Comparison of ENCODE assay signal across 8 mouse cellular contexts in the genomic region with DNA sequence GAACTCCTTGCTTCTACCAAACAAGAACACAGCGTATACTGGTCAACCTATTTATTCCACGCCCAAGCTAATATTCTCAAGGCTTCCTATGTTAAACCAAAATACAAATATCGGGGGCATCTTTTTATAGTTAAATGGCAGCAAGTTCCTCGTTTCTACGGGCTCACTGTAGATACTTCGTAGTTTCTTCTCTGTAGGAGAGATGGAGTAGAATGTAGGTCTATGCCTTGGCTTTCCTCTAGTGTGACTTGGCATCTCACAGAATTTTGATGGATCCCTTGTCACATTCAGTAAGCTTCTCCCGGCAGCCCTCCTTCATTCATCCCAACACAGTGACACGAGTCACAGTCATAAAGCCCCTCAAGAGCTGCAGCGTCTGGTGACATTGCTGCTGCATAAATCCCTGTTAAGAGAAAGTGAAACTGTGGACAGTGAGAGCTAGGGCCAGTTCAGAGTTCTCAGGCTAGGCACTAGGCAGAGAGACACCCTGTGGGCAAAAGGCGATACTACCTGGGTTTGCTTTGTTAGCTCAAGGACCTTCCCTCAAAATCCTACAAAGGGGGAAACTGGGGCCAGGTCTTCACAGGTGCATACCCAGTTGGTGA.
DNase-seq lines count a peak whose midpoint lies in the region; ATAC-seq and TF ChIP-seq lines count a peak whose summit lies in the region.

No protein-coding gene starts in this region.

- no peak for TF ChIP-seq EP300 in stomach, postnatal 0 days (optimal IDR thresholded peaks at IDR 0.05)

- WGBS in thymus, adult 2 months = 30% methylated on average over 10 of the region's 10 CpGs
- 81% methylated on average over 10 of the region's 10 CpGs for WGBS in embryonic facial prominence, embryonic 10.5 days
- 66% methylated on average over 10 of the region's 10 CpGs for WGBS in lung, embryonic 15.5 days
- 67% methylated on average over 10 of the region's 10 CpGs for WGBS in stomach, postnatal 0 days

- no peak overlapping the region for H3K4me2 ChIP-seq in lung, embryonic 15.5 days
- H3K4me2 ChIP-seq in stomach, postnatal 0 days (replicated peaks; ENCODE audit: low read depth) = peak overlapping the region; percentile 23; the same call in 1 of the 2 replicates

- DNase-seq in gastrocnemius, adult 18-20 months (ENCODE audit: low spot score) = peak; percentile 55
- DNase-seq in gastrocnemius, postnatal 25 days = no peak
- peak; percentile 12 for DNase-seq in thymus, adult 2 months
- DNase-seq in thymus, postnatal 10 days (ENCODE audit: low spot score in 2 of 2) = no peak
- DNase-seq in embryonic facial prominence, embryonic 10.5 days (ENCODE audit: low spot score) = peak; percentile 30
- DNase-seq in stomach, postnatal 0 days (ENCODE audit: low spot score) = peak; percentile 24
- DNase-seq in c-Kit-positive CD71-positive TER-119-positive erythroid progenitor cells, embryonic 14.5 days (ENCODE audit: low spot score) = no peak

- no peak overlapping the region for H3K9ac ChIP-seq in lung, embryonic 15.5 days
- H3K9ac ChIP-seq in stomach, postnatal 0 days (ENCODE audit: low read length) = no peak overlapping the region

- no peaks in the 10 kb centered on the region for H3K9me3 ChIP-seq in embryonic facial prominence, embryonic 10.5 days
- H3K9me3 ChIP-seq in lung, embryonic 15.5 days = no peaks in the 10 kb centered on the region
- no peaks in the 10 kb centered on the region for H3K9me3 ChIP-seq in stomach, postnatal 0 days (ENCODE audit: control insufficient read depth, low read length)

- H3K36me3 ChIP-seq in thymus, adult 2 months (ENCODE audit: control insufficient read depth, insufficient read depth, low read length) = no peaks in the 10 kb centered on the region
- H3K36me3 ChIP-seq in embryonic facial prominence, embryonic 10.5 days (replicated peaks) = no peaks in the 10 kb centered on the region
- no peaks in the 10 kb centered on the region for H3K36me3 ChIP-seq in lung, embryonic 15.5 days
- no peaks in the 10 kb centered on the region for H3K36me3 ChIP-seq in stomach, postnatal 0 days (ENCODE audit: control insufficient read depth, insufficient read depth, low read length)

- TF ChIP-seq CTCF in thymus, adult 2 months (IDR thresholded peaks at IDR 0.05; ENCODE audit: borderline replicate concordance, control insufficient read depth, extremely low read depth, insufficient read depth, low read length, poor library complexity) = no peak
- peak; percentile 78 for TF ChIP-seq CTCF in stomach, postnatal 0 days (IDR thresholded peaks at IDR 0.05; ENCODE audit: low read depth)

- H3K27ac ChIP-seq in thymus, adult 2 months (ENCODE audit: control insufficient read depth, insufficient read depth, low read length) = no peak overlapping the region
- H3K27ac ChIP-seq in embryonic facial prominence, embryonic 10.5 days (replicated peaks) = no peak overlapping the region
- no peak overlapping the region for H3K27ac ChIP-seq in lung, embryonic 15.5 days
- H3K27ac ChIP-seq in stomach, postnatal 0 days (replicated peaks) = no peak overlapping the region

- no peaks in the 10 kb centered on the region for H3K4me1 ChIP-seq in thymus, adult 2 months (replicated peaks; ENCODE audit: control insufficient read depth, insufficient read depth, low read length)
- H3K4me1 ChIP-seq in embryonic facial prominence, embryonic 10.5 days = no peaks in the 10 kb centered on the region
- H3K4me1 ChIP-seq in lung, embryonic 15.5 days = no peaks in the 10 kb centered on the region
- no peaks in the 10 kb centered on the region for H3K4me1 ChIP-seq in stomach, postnatal 0 days (replicated peaks; ENCODE audit: control insufficient read depth, insufficient read depth)

- ATAC-seq in lung, embryonic 15.5 days (ENCODE audit: borderline replicate concordance, extremely low read depth, low FRiP score, low TSS enrichment) = peak; percentile 52; the same call in 1 of the 2 replicates
- ATAC-seq in stomach, postnatal 0 days (ENCODE audit: low FRiP score, low TSS enrichment) = no peak

- H3K4me3 ChIP-seq in thymus, adult 2 months (ENCODE audit: control insufficient read depth, insufficient read depth, low read length) = no peak overlapping the region
- H3K4me3 ChIP-seq in embryonic facial prominence, embryonic 10.5 days = no peak overlapping the region
- H3K4me3 ChIP-seq in lung, embryonic 15.5 days = no peak overlapping the region
- H3K4me3 ChIP-seq in stomach, postnatal 0 days (ENCODE audit: low read depth, low read length) = no peak overlapping the region

- TF ChIP-seq POLR2A in thymus, adult 2 months (IDR thresholded peaks at IDR 0.05; ENCODE audit: control insufficient read depth, extremely low read depth, insufficient read depth, low read length, poor library complexity) = no peak

- no peaks in the 10 kb centered on the region for H3K27me3 ChIP-seq in thymus, adult 2 months (ENCODE audit: control insufficient read depth, insufficient read depth, low read length)
- no peaks in the 10 kb centered on the region for H3K27me3 ChIP-seq in embryonic facial prominence, embryonic 10.5 days (replicated peaks; ENCODE audit: low read depth, poor library complexity, severe bottlenecking)
- no peaks in the 10 kb centered on the region for H3K27me3 ChIP-seq in lung, embryonic 15.5 days
- H3K27me3 ChIP-seq in stomach, postnatal 0 days (ENCODE audit: control insufficient read depth, insufficient read depth, low read length) = no peaks in the 10 kb centered on the region

Comparison
In these comparisons a context has a peak if more than half of its experiments do, and no peak if none do; other contexts are left out.
1. DNase-seq: peak in gastrocnemius, adult 18-20 months (single experiment), thymus, adult 2 months (single experiment), embryonic facial prominence, embryonic 10.5 days (single experiment) and stomach, postnatal 0 days (single experiment); none in gastrocnemius, postnatal 25 days (single experiment), thymus, postnatal 10 days (0 of 2) and c-Kit-positive CD71-positive TER-119-positive erythroid progenitor cells, embryonic 14.5 days (single experiment).